Mouse (Mus musculus) monocyte, adult 5-6 weeks (primary cell): ENCODE results near the gene Brwd3. TPM values are rescaled to one million over a fixed set of nuclear protein-coding genes. Genes with fewer than 3 reads are reported as not detected.

ENCODE experiments used
- total RNA-seq: library from RNA; stranded (forward); fragments of 200-1000, 200-491, 200-594 nt; gene quantifications from 3 replicates; pipeline ENCODE4 v1.2.3, GENCODE M21; 2017

Gene Brwd3
- total RNA-seq, 1 experiment from 2014 or later: 7.1 TPM

Other genes with a start within 250 kb of the Brwd3 start
- not detected in 3 replicates for gene Gm379, start 169.5 kb downstream of the Brwd3 start, total RNA-seq
- 9.6 to 24.6 TPM (median 20.2 TPM) in 3 replicates for gene Hmgn5, start 179.0 kb upstream of the Brwd3 start, total RNA-seq